Mouse (Mus musculus): ENCODE results near the gene Rpn1.
A peak's percentile ranks its signal among the peaks of the same experiment; 100 is the strongest.
"Not testable (repeated sequence)": the region's sequence is repeated elsewhere in the genome, so short reads cannot be mapped to it uniquely, and the experiment has no call there.

Gene Rpn1

GRCm38 (mm10) chr6:88121781-88122180 lies 37.5 kb downstream of the Rpn1 start:
- no peak for DNase-seq (ENCODE audit: low spot score in 2 of 2)

- no peak for DNase-seq (ENCODE audit: low spot score in 2 of 2)
These were observed 39.0 kb downstream of the Rpn1 start for GRCm38 (mm10) chr6:88123150-88123857.

- peak; percentile 37 to 44 for DNase-seq (ENCODE audit: low spot score in 2 of 2)
These were observed 39.6 kb downstream of the Rpn1 start for GRCm38 (mm10) chr6:88123858-88124261.

GRCm38 (mm10) chr6:88124551-88124950 lies 40.3 kb downstream of the Rpn1 start:
- no peak for DNase-seq (ENCODE audit: low spot score in 2 of 2)

GRCm38 (mm10) chr6:88125815-88126214 lies 41.5 kb downstream of the Rpn1 start:
- not testable (repeated sequence) for DNase-seq (ENCODE audit: low spot score in 2 of 2)

GRCm38 (mm10) chr6:88131521-88131920 lies 47.2 kb downstream of the Rpn1 start:
- no peak for DNase-seq (ENCODE audit: low spot score in 2 of 2)

- no peak for DNase-seq (ENCODE audit: low spot score in 2 of 2)
These were observed 47.8 kb downstream of the Rpn1 start for GRCm38 (mm10) chr6:88132051-88132450.

GRCm38 (mm10) chr6:88133061-88133460 lies 48.8 kb downstream of the Rpn1 start:
- no peak for DNase-seq (ENCODE audit: low spot score in 2 of 2)

- no peak for DNase-seq (ENCODE audit: low spot score in 2 of 2)
These were observed 49.6 kb downstream of the Rpn1 start for GRCm38 (mm10) chr6:88133878-88134277.

- no peak for DNase-seq (ENCODE audit: low spot score in 2 of 2)
These were observed 51.9 kb downstream of the Rpn1 start for GRCm38 (mm10) chr6:88136201-88136631.

- DNase-seq (ENCODE audit: low spot score in 2 of 2) = no peak
These were observed 54.2 kb downstream of the Rpn1 start for GRCm38 (mm10) chr6:88138485-88138884.

GRCm38 (mm10) chr6:88140264-88140663 lies 56.0 kb downstream of the Rpn1 start:
- DNase-seq (ENCODE audit: low spot score in 2 of 2) = peak; percentile 23 to 54

- DNase-seq (ENCODE audit: low spot score in 2 of 2) = no peak
These were observed 61.5 kb downstream of the Rpn1 start for GRCm38 (mm10) chr6:88145793-88146192.

- DNase-seq (ENCODE audit: low spot score in 2 of 2) = no peak
These were observed 62.3 kb downstream of the Rpn1 start for GRCm38 (mm10) chr6:88146576-88146975.

- no peak for DNase-seq (ENCODE audit: low spot score in 2 of 2)
These were observed 63.2 kb downstream of the Rpn1 start for GRCm38 (mm10) chr6:88147411-88148003.

GRCm38 (mm10) chr6:88151335-88151734 lies 67.1 kb downstream of the Rpn1 start:
- DNase-seq (ENCODE audit: low spot score in 2 of 2) = no peak

GRCm38 (mm10) chr6:88152127-88152705 lies 67.9 kb downstream of the Rpn1 start:
- no peak for DNase-seq (ENCODE audit: low spot score in 2 of 2)

- no peak for DNase-seq (ENCODE audit: low spot score in 2 of 2)
These were observed 68.7 kb downstream of the Rpn1 start for GRCm38 (mm10) chr6:88152979-88153378.
